Mouse (Mus musculus): Measurements from ENCODE around the gene Sema6d.

GRCm38 (mm10) chr2:124455881-124456280 lies 366.1 kb downstream of the Sema6d start:
- TF ChIP-seq POLR2A (IDR thresholded peaks at IDR 0.05; ENCODE audit: low read depth, low read length) (no peak), CTCF (conservative IDR thresholded peaks at IDR 0.05; ENCODE audit: insufficient read depth, insufficient read length, low read depth, low read length) (no peak)
